Mouse (Mus musculus) lung, embryonic 16.5 days (tissue): ENCODE measurements at regions not wholly inside any gene's neighbourhood (a gene's known extent, or its start where the extent isn't known, plus 50 kb on each side); places are given as distances from the start of the nearest gene placed in this dataset.
A peak's percentile ranks its signal among the peaks of the same experiment; 100 is the strongest.

ENCODE experiments used
- ATAC-seq: fragments of 200-750 bp; cut with Nextera tagmentation; 2 replicates; pipeline ENCODE4 v1.8.0; 2017; ENCODE audit warnings: low read depth, mild to moderate bottlenecking, moderate library complexity
- H3K27ac ChIP-seq: fragments of 300-500 bp; sonication (generic); 2 replicates; pipeline ENCODE4 v1.5.1; 2014; ENCODE audit warnings: mild to moderate bottlenecking, control low read depth, low read length
- H3K27me3 ChIP-seq: fragments of 300-500 bp; sonication (generic); 2 replicates; pipeline ENCODE4 v1.6.1; 2014; ENCODE audit warnings: low read depth, low read length, mixed read lengths; ENCODE audit not compliant: control insufficient read depth, insufficient read depth
- H3K36me3 ChIP-seq: fragments of 300-500 bp; sonication (generic); 2 replicates; pipeline ENCODE4 v1.6.1; 2014; ENCODE audit warnings: low read length; ENCODE audit not compliant: control insufficient read depth, insufficient read depth
- H3K4me1 ChIP-seq: fragments of 300-500 bp; sonication (generic); replicated peaks from 2 replicates; pipeline ENCODE4 v1.6.1; 2014; ENCODE audit warnings: low read length, mixed read lengths; ENCODE audit not compliant: control insufficient read depth, insufficient read depth
- H3K4me2 ChIP-seq: fragments of 300-500 bp; sonication (generic); 2 replicates; pipeline ENCODE4 v1.6.1; 2014; ENCODE audit warnings: low read depth, low read length, control low read depth
- H3K4me3 ChIP-seq: fragments of 300-500 bp; sonication (generic); 2 replicates; pipeline ENCODE4 v1.5.1; 2014; ENCODE audit warnings: mild to moderate bottlenecking, low read length, control low read depth
- H3K9ac ChIP-seq: fragments of 300-500 bp; sonication (generic); 2 replicates; pipeline ENCODE4 v1.6.1; 2014; ENCODE audit warnings: low read length, control low read depth
- H3K9me3 ChIP-seq: fragments of 300-500 bp; sonication (generic); 2 replicates; pipeline ENCODE4 v1.6.1; 2016; ENCODE audit warnings: low read length; ENCODE audit not compliant: control insufficient read depth
- WGBS: fragments of 180-500 bp; shearing (Covaris S2); extraction: QIAGEN DNeasy Blood & Tissue Kit; methylation state at CpG from one replicate; pipeline ENCODE4 v1.1.7; 2014; 5-methylcytosine and 5-hydroxymethylcytosine counted together

DNA sequence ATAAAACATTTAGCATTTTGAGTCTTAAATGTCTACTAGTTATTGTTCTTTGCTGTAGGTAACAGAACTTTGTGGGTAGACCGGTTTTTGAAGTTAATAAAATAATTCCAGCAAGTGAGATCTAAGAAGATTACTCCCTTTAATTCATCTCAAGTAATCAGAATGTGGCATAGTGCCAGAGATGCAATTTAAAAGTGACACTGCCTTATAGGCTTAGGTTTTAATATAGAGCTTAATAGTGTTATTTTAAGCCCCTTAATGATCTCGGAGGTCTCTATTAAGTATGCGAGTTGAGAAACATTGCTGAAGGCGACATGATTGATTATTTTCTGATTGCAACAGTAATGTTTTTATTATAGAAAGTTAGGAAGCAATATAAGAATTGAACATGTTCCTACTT is 78.3 kb downstream of the Ccdc71l start:
- 79% methylated on average over 4 of the region's 4 CpGs for WGBS
- no peak for ATAC-seq
- Histone ChIP-seq H3K27ac (no peak overlapping the region), H3K9me3 (no peaks in the 10 kb centered on the region), H3K27me3 (no peaks in the 10 kb centered on the region), H3K4me1 (no peaks in the 10 kb centered on the region), H3K36me3 (no peaks in the 10 kb centered on the region), H3K9ac (no peak overlapping the region), H3K4me3 (no peak overlapping the region), H3K4me2 (no peak overlapping the region)

DNA sequence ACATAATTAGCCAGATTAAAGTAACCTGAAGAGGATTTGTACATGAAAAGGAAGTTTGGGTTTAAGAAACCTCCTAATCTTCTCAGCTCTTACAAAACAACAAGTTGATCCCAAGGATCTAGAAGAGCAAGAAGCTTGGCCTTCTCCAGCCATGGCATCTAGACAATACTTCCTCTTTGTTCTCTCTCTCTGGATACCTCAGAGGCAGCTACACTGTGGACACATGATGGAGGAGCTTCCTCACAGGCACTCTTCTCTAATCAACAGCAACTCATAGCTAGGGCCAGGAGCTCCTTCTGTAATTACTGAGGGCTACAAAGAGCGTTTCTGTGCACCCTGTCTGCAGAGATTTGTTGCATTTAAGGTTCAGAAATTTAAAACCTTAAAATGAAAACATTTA is 79.9 kb downstream of the Ccdc71l start:
- Histone ChIP-seq H3K4me1 (no peaks in the 10 kb centered on the region), H3K9me3 (no peaks in the 10 kb centered on the region), H3K4me2 (no peak overlapping the region), H3K9ac (no peak overlapping the region), H3K36me3 (no peaks in the 10 kb centered on the region), H3K4me3 (no peak overlapping the region), H3K27ac (no peak overlapping the region), H3K27me3 (no peaks in the 10 kb centered on the region)
- ATAC-seq, result no peak
- WGBS, result 77% methylated on average over 1 of the region's 1 CpGs

DNA sequence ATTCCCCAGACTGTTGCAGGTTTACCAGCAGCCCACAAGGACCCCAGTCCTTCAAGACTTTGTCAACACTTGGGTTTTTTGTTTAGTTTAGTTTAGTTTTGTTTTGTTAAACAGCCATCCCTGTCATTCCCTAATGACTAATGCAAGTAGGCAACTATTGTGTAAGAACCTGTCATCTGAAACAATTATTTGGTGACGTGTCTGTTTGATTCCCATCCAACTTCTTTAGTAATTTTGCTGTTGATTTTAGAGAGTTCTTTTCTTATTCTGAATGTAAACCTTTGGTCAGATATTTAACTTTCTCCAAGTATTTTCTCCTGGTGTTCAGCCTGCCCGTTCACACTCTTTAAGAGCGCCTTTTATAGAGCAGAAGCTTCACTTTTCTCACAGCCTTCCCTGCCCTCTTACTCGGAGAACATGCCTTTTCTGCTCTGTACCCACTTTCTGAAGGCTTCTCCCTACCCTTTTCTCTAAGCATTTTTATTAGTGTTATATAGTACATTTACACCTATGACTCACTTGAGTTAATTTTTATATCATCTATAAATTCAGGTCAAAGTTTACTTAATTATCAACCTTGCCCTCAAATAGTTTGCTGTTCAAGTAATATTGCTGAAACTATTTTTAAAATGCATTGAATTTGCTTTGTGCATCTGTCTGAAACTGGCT is 82.0 kb downstream of the Ccdc71l start:
- Histone ChIP-seq H3K27ac (no peak overlapping the region), H3K4me3 (no peak overlapping the region), H3K27me3 (no peaks in the 10 kb centered on the region), H3K4me1 (peaks cover 3% of the 10 kb centered on the region), H3K4me2 (no peak overlapping the region), H3K9me3 (no peaks in the 10 kb centered on the region), H3K36me3 (no peaks in the 10 kb centered on the region), H3K9ac (no peak overlapping the region)
- ATAC-seq, result peak; percentile 23; the same call in 1 of the 2 replicates
- WGBS, result 52% methylated on average over 4 of the region's 4 CpGs

DNA sequence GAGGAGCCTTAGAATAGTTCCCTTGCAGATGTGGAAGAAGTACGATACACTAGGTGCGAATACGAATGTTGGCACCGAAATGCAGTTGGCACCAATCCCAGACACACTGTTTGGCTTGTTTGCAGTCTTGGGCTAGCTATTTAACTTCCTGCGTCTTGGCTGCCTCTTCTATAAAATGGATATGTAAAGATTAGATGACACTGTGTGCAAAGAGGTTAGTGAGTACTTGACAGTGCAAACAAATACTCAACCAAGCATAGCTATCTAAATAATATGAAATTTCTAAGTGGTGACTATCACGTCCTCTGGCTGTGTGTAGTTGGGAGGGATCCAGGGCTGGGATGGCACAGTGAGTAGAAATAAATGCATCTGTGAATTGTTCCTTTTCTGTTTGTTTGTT is 86.9 kb downstream of the Ccdc71l start:
- no peak overlapping the region for H3K9ac ChIP-seq
- peaks cover 10% of the 10 kb centered on the region for H3K4me1 ChIP-seq
- no peak overlapping the region for H3K27ac ChIP-seq
- no peaks in the 10 kb centered on the region for H3K36me3 ChIP-seq
- H3K4me3 ChIP-seq, result no peak overlapping the region
- WGBS, result 10% methylated on average over 6 of the region's 6 CpGs
- H3K9me3 ChIP-seq, result no peaks in the 10 kb centered on the region
- no peaks in the 10 kb centered on the region for H3K27me3 ChIP-seq
- no peak overlapping the region for H3K4me2 ChIP-seq
- peak; percentile 90 for ATAC-seq

DNA sequence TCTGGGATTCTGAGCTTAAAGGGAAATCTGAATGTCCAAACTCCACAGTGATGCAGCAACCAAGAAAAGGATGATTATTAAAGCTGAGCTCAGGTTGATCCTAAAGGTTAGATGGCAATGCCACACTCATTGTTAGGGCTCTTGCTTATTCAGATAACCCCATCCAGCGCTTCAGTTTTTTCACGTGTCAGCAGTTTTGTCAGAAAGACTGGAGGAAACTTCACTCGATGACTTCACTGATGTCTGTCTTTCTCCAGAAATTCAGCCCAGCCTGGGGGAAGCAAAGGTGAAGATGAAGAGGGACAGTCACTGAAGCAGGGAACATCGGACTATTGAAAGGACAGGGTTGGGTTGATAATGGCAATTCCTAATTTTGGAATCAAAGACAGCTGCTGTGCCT is 91.4 kb downstream of the Ccdc71l start:
- Histone ChIP-seq H3K4me1 (peaks cover 10% of the 10 kb centered on the region), H3K4me2 (no peak overlapping the region), H3K27ac (no peak overlapping the region), H3K4me3 (no peak overlapping the region), H3K36me3 (no peaks in the 10 kb centered on the region), H3K27me3 (no peaks in the 10 kb centered on the region), H3K9ac (no peak overlapping the region), H3K9me3 (no peaks in the 10 kb centered on the region)
- WGBS, result 77% methylated on average over 4 of the region's 4 CpGs
- no peak for ATAC-seq

DNA sequence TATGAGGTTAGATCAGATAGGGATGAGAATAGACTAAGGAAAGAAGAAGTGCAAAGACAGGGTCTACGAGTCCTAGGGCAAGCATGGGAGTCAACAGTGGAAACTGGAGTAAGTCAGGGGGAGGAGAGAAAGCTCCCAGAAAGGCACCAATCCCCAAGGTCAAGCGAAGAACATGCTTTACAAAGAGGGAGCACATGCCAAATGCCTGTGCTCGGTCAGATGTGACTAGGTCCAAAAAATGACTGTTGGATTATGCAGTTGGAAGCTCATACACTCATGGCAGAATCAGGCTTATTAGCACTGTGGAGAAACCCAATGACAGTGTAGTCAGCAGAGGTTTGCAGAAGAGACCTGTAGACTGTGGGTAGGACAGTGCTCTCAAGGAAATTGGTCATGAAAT is 100.9 kb downstream of the Ccdc71l start:
- WGBS, result 73% methylated on average over 3 of the region's 3 CpGs
- Histone ChIP-seq H3K9me3 (no peaks in the 10 kb centered on the region), H3K4me3 (no peak overlapping the region), H3K36me3 (no peaks in the 10 kb centered on the region), H3K9ac (no peak overlapping the region), H3K4me1 (peaks cover 2% of the 10 kb centered on the region; the same call in 1 of the 2 replicates), H3K4me2 (no peak overlapping the region), H3K27ac (no peak overlapping the region), H3K27me3 (no peaks in the 10 kb centered on the region)
- no peak for ATAC-seq

DNA sequence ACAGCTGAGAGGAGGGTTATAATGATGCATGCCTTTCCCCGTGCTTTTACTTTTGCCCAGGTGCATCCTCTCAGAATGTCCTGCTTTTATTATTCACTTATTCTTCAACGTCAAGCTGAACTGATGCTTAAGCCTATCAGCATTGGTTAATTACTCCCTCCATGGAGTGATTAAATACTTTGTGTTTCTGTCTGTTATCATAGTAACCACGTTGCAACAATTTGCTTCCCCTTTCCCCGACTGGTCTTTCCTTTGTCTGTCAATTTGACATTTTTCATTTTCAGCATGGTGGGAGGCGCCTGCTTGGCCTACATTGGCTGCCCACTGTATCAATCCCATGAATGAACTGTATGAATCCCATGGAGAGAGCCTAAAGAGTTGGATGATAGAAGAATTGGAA is 101.8 kb downstream of the Ccdc71l start:
- no peak for ATAC-seq
- Histone ChIP-seq H3K36me3 (no peaks in the 10 kb centered on the region), H3K4me2 (no peak overlapping the region), H3K9me3 (no peaks in the 10 kb centered on the region), H3K4me1 (peaks cover 2% of the 10 kb centered on the region; the same call in 1 of the 2 replicates), H3K4me3 (no peak overlapping the region), H3K27me3 (no peaks in the 10 kb centered on the region), H3K9ac (no peak overlapping the region), H3K27ac (no peak overlapping the region)
- 57% methylated on average over 5 of the region's 5 CpGs for WGBS

DNA sequence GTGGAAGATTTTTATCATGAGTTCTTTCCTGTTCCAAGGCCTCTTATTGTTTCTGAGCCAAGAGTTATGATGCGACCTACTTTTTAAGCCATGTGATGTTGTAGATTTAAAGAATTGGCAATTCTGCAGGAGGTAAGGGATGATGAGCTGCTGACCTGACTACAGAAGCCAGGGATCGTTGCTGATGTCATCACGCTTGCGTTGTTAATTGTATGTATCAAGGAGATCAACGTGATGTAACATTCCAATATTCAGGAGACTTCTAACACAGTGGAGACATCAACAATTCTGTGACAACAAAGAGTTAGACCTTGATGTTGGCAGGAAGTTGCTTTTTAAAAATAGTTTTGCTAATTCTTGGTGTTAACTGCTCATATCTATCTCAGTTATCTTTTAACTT is 102.5 kb downstream of the Ccdc71l start:
- WGBS, result 83% methylated on average over 5 of the region's 5 CpGs
- no peak for ATAC-seq
- H3K4me3 ChIP-seq, result no peak overlapping the region
- no peaks in the 10 kb centered on the region for H3K9me3 ChIP-seq
- no peak overlapping the region for H3K9ac ChIP-seq
- peaks cover 3% of the 10 kb centered on the region; the same call in 1 of the 2 replicates for H3K4me1 ChIP-seq
- H3K27me3 ChIP-seq, result no peaks in the 10 kb centered on the region
- no peak overlapping the region for H3K27ac ChIP-seq
- H3K36me3 ChIP-seq, result no peaks in the 10 kb centered on the region
- no peak overlapping the region for H3K4me2 ChIP-seq

DNA sequence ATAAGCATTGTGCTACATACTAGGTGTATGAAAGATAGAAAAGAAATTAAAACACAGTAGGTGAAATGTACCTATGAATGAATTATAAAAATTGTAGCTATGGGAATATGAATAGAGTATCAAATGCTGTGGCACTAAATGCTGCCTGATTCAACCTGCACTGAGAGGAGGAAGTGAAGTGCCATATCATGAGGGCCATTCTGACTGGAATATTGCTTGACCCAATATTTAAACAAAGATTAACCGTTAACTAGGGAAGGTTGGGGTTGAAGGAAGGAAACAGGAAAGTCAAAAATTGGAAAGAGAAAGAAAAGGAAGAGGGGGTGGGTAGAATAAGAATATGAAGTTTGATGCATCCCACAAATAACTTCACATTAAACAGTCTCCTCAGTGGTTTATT is 103.8 kb downstream of the Ccdc71l start:
- H3K9ac ChIP-seq, result no peak overlapping the region
- no peaks in the 10 kb centered on the region for H3K9me3 ChIP-seq
- no peaks in the 10 kb centered on the region for H3K36me3 ChIP-seq
- no peak overlapping the region for H3K27ac ChIP-seq
- no peak overlapping the region for H3K4me2 ChIP-seq
- no peak overlapping the region for H3K4me3 ChIP-seq
- 37% methylated on average over 1 of the region's 1 CpGs for WGBS
- ATAC-seq, result peak; percentile 71; the same call in 1 of the 2 replicates
- no peaks in the 10 kb centered on the region for H3K27me3 ChIP-seq
- H3K4me1 ChIP-seq, result peaks cover 14% of the 10 kb centered on the region

DNA sequence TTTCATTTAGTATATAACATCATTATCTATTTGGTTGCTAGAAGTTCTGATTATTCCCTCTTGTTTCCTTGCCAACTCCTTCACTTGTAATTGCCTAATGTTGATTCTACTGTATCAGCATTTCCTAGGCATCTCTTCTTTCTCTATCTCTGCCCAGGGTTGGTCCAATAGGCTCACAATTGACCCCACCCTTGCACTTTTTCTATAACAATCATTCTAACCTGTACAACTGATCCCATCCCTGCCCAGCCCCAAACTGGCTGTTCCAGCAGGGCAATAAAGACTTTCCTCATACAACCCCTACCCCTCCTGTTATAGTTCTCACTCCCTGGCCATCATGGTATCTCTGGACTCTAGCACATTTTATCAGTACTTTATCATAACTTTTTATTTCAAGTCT is 104.3 kb downstream of the Ccdc71l start:
- no peak overlapping the region for H3K4me3 ChIP-seq
- no peak overlapping the region for H3K9ac ChIP-seq
- H3K36me3 ChIP-seq, result no peaks in the 10 kb centered on the region
- ATAC-seq, result 0 out of 2 replicates have a peak, but pooled peaks have one; percentile 26
- no peaks in the 10 kb centered on the region for H3K9me3 ChIP-seq
- H3K27ac ChIP-seq, result 0 out of 2 replicates have a peak overlapping the region, but pooled peaks have one; percentile 17
- no peaks in the 10 kb centered on the region for H3K27me3 ChIP-seq
- H3K4me2 ChIP-seq, result no peak overlapping the region
- peaks cover 18% of the 10 kb centered on the region for H3K4me1 ChIP-seq
